Mouse (Mus musculus): ENCODE results near the gene Coa7.

Gene Coa7

GRCm38 (mm10) chr4:108327730-108328484 is at the start of gene Coa7:
Gene Coa7 (plus strand): TSS chr4:108328140.
- peak; percentile 91 to 92 for DNase-seq (ENCODE audit: low spot score in 2 of 2)

GRCm38 (mm10) chr4:108300266-108300665 is 27.7 kb upstream of the Coa7 start:
- no peak for DNase-seq (ENCODE audit: low spot score in 2 of 2)

GRCm38 (mm10) chr4:108300670-108301373 is 27.1 kb upstream of the Coa7 start, which contains the start of gene Zyg11b:
Gene Zyg11b (minus strand): TSS chr4:108301096.
- peak; percentile 50 to 65 for DNase-seq (ENCODE audit: low spot score in 2 of 2)

- DNase-seq (ENCODE audit: low spot score in 2 of 2) = no peak
Observed at GRCm38 (mm10) chr4:108302296-108302890, 25.5 kb upstream of the Coa7 start.

- no peak for DNase-seq (ENCODE audit: low spot score in 2 of 2)
Observed at GRCm38 (mm10) chr4:108310706-108311105, 17.2 kb upstream of the Coa7 start.

GRCm38 (mm10) chr4:108314041-108314440 is 13.9 kb upstream of the Coa7 start:
- DNase-seq (ENCODE audit: low spot score in 2 of 2) = no peak

- DNase-seq (ENCODE audit: low spot score in 2 of 2) = no peak
Observed at GRCm38 (mm10) chr4:108317656-108318605, 10.0 kb upstream of the Coa7 start.

- DNase-seq (ENCODE audit: low spot score in 2 of 2) = no peak
Observed at GRCm38 (mm10) chr4:108318649-108319615, 9.0 kb upstream of the Coa7 start.

GRCm38 (mm10) chr4:108319747-108320146 is 8.2 kb upstream of the Coa7 start:
- no peak for DNase-seq (ENCODE audit: low spot score in 2 of 2)

GRCm38 (mm10) chr4:108320627-108321380 is 7.1 kb upstream of the Coa7 start:
- DNase-seq (ENCODE audit: low spot score in 2 of 2) = no peak

GRCm38 (mm10) chr4:108323588-108323987 is 4.4 kb upstream of the Coa7 start:
- DNase-seq (ENCODE audit: low spot score in 2 of 2) = no peak

- DNase-seq (ENCODE audit: low spot score in 2 of 2) = peak in 1 of 2 experiments; percentile 12
Observed at GRCm38 (mm10) chr4:108327071-108327579, 815 bp upstream of the Coa7 start.

GRCm38 (mm10) chr4:108329840-108330239 is 1.9 kb downstream of the Coa7 start:
- DNase-seq (ENCODE audit: low spot score in 2 of 2) = no peak

GRCm38 (mm10) chr4:108332041-108332440 is 4.1 kb downstream of the Coa7 start:
- no peak for DNase-seq (ENCODE audit: low spot score in 2 of 2)

GRCm38 (mm10) chr4:108335413-108335812 is 7.5 kb downstream of the Coa7 start:
- DNase-seq (ENCODE audit: low spot score in 2 of 2) = no peak

- DNase-seq (ENCODE audit: low spot score in 2 of 2) = no peak
Observed at GRCm38 (mm10) chr4:108336765-108337164, 8.8 kb downstream of the Coa7 start.

GRCm38 (mm10) chr4:108337817-108338216 is 9.9 kb downstream of the Coa7 start:
- no peak for DNase-seq (ENCODE audit: low spot score in 2 of 2)

GRCm38 (mm10) chr4:108338321-108338733 is 10.4 kb downstream of the Coa7 start:
- no peak for DNase-seq (ENCODE audit: low spot score in 2 of 2)

- peak; percentile 10 to 49 for DNase-seq (ENCODE audit: low spot score in 2 of 2)
Observed at GRCm38 (mm10) chr4:108338811-108339210, 10.9 kb downstream of the Coa7 start.

All from frontal cortex, postnatal 25 days (tissue).